Mouse (Mus musculus): Measurements from ENCODE around the gene St3gal5.

St3gal5 gene

GRCm38 (mm10) chr6:72162155-72162890 lies 64.9 kb downstream of the St3gal5 start:
- no peak for DNase-seq (ENCODE audit: inconsistent ontology term)

GRCm38 (mm10) chr6:72164321-72165275 lies 67.2 kb downstream of the St3gal5 start:
- peak; percentile 66 for DNase-seq (ENCODE audit: inconsistent ontology term)

- no peak for DNase-seq (ENCODE audit: inconsistent ontology term)
These were observed 68.5 kb downstream of the St3gal5 start for GRCm38 (mm10) chr6:72165907-72166306.

GRCm38 (mm10) chr6:72171391-72171790 lies 74.0 kb downstream of the St3gal5 start:
- no peak for DNase-seq (ENCODE audit: inconsistent ontology term)

- no peak for DNase-seq (ENCODE audit: inconsistent ontology term)
These were observed 76.0 kb downstream of the St3gal5 start for GRCm38 (mm10) chr6:72173350-72173749.

- DNase-seq (ENCODE audit: inconsistent ontology term): no peak
These were observed 78.0 kb downstream of the St3gal5 start for GRCm38 (mm10) chr6:72175419-72175818.

GRCm38 (mm10) chr6:72176004-72176403 lies 78.6 kb downstream of the St3gal5 start:
- no peak for DNase-seq (ENCODE audit: inconsistent ontology term)

- no peak for DNase-seq (ENCODE audit: inconsistent ontology term)
These were observed 80.0 kb downstream of the St3gal5 start for GRCm38 (mm10) chr6:72177417-72177816.

GRCm38 (mm10) chr6:72179006-72179405 lies 81.6 kb downstream of the St3gal5 start:
- DNase-seq (ENCODE audit: inconsistent ontology term): no peak

GRCm38 (mm10) chr6:72179562-72180502 lies 82.4 kb downstream of the St3gal5 start:
- no peak for DNase-seq (ENCODE audit: inconsistent ontology term)

GRCm38 (mm10) chr6:72184576-72184975 lies 87.2 kb downstream of the St3gal5 start:
- no peak for DNase-seq (ENCODE audit: inconsistent ontology term)

GRCm38 (mm10) chr6:72185893-72186490 lies 88.6 kb downstream of the St3gal5 start:
- peak; percentile 69 for DNase-seq (ENCODE audit: inconsistent ontology term)

- DNase-seq (ENCODE audit: inconsistent ontology term): peak; percentile 47
These were observed 89.4 kb downstream of the St3gal5 start for GRCm38 (mm10) chr6:72186809-72187208.

GRCm38 (mm10) chr6:72189061-72189863 lies 91.9 kb downstream of the St3gal5 start:
- DNase-seq (ENCODE audit: inconsistent ontology term): peak; percentile 47

GRCm38 (mm10) chr6:72190120-72190519 lies 92.7 kb downstream of the St3gal5 start:
- no peak for DNase-seq (ENCODE audit: inconsistent ontology term)

- no peak for DNase-seq (ENCODE audit: inconsistent ontology term)
These were observed 93.2 kb downstream of the St3gal5 start for GRCm38 (mm10) chr6:72190577-72190976.

GRCm38 (mm10) chr6:72196660-72197059 lies 99.3 kb downstream of the St3gal5 start:
- DNase-seq (ENCODE audit: inconsistent ontology term): no peak

GRCm38 (mm10) chr6:72197515-72197914 lies 100.1 kb downstream of the St3gal5 start:
- DNase-seq (ENCODE audit: inconsistent ontology term): no peak

- no peak for DNase-seq (ENCODE audit: inconsistent ontology term)
These were observed 103.3 kb downstream of the St3gal5 start for GRCm38 (mm10) chr6:72200595-72201256.

- no peak for DNase-seq (ENCODE audit: inconsistent ontology term)
These were observed 105.3 kb downstream of the St3gal5 start for GRCm38 (mm10) chr6:72202732-72203131.
